Mouse (Mus musculus) erythroblast, embryonic 14.5 days (primary cell): ENCODE measurements around the gene Rreb1.

Experiments
- GATA1 ChIP-seq: IDR thresholded peaks from 2 replicates; pipeline ENCODE4 v1.6.1; 2012; ENCODE audit warnings: low read length, inconsistent platforms, mixed read lengths
- TAL1 ChIP-seq: IDR thresholded peaks from 3 replicates; pipeline ENCODE4 v1.6.1; 2012; ENCODE audit warnings: low read length, inconsistent platforms, mixed read lengths

GRCm38 (mm10) chr13:37926394-37926793 is 148.2 kb downstream of the Rreb1 start:
- TF ChIP-seq GATA1 (no peak), TAL1 (no peak)
